Comparison of ENCODE assay signal across 19 mouse cellular contexts in the genomic region with DNA sequence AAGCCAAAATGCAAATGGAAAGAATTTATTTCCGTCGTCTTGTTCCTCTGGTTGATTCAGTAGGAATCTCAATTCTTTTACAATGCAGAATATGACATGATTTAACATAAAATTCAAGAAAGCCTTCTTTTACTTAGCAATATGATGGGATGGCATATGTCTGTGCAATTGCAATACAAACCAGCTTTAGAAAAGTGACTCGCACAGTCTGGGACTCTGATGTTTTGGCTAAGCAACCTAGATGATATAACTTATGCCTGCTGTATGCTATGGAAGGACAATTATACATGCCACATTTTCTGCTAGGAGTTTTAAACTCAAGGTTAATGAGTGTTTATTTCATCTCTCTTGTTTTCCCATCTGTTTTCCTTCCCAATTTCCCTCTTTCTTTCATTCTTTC.
"Had no signal": no experiment of that assay in that cellular context is flagged by ENCODE, and none has a peak within 500 bp of the region (broad histone marks: within the 10 kb centered on the region; RNA-seq: fewer than 3 reads in every experiment).

No protein-coding gene starts in this region.

- H3K27me3 ChIP-seq: midbrain, embryonic 12.5 days; neural tube, embryonic 13.5 days; neural tube, embryonic 15.5 days had no signal

- H3K4me2 ChIP-seq: lung, embryonic 14.5 days; midbrain, embryonic 12.5 days; neural tube, embryonic 13.5 days; neural tube, embryonic 15.5 days had no signal

- H3K27ac ChIP-seq: midbrain, embryonic 10.5 days; midbrain, embryonic 12.5 days; neural tube, embryonic 13.5 days; neural tube, embryonic 15.5 days had no signal

- H3K9me3 ChIP-seq: midbrain, embryonic 12.5 days; neural tube, embryonic 13.5 days; neural tube, embryonic 15.5 days had no signal

- H3K9ac ChIP-seq: lung, embryonic 14.5 days; midbrain, embryonic 12.5 days; neural tube, embryonic 13.5 days; neural tube, embryonic 15.5 days had no signal

- H3K4me3 ChIP-seq: midbrain, embryonic 10.5 days; midbrain, embryonic 12.5 days; myocyte; neural tube, embryonic 13.5 days; neural tube, embryonic 15.5 days had no signal

- ATAC-seq: midbrain, embryonic 16.5 days had no signal

- H3K4me1 ChIP-seq: midbrain, embryonic 10.5 days; midbrain, embryonic 12.5 days; neural tube, embryonic 13.5 days; neural tube, embryonic 15.5 days had no signal

- H3K36me3 ChIP-seq: midbrain, embryonic 10.5 days; midbrain, embryonic 12.5 days; neural tube, embryonic 13.5 days; neural tube, embryonic 15.5 days had no signal

- DNase-seq: lung, adult 18-20 months; lung, embryonic 14.5 days; lung, postnatal 10 days; lung, postnatal 4 days; midbrain, embryonic 14.5 days; retina, postnatal 1 day; right cerebral cortex, adult 18-20 months; right cerebral cortex, postnatal 25 days; right cerebral cortex, postnatal 4 days; spleen, adult 18-20 months; thymus, adult 18-20 months; thymus, postnatal 14 days; thymus, postnatal 36 days had no signal
